Comparison of ENCODE assay signal across 15 mouse cellular contexts in the genomic region with DNA sequence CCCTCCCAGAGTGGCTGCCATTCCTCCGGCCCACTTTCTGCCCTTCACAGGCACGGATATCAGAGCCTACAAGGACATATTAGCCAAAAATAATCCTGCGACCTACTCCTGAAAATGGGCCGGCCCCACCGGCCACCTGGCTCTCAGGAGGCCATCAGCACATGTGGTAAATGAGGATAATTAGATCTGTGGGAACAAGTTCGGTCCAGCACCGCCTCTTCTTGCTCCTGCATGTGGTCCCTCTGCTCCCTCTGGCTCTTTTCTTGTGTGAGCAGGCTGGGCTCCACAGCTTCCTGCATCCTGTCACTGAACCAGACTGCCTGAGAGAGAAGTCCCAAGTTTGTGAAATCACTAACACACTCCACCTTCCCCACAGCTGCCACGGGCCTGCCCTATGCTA. TPM values are rescaled to one million over a fixed set of nuclear protein-coding genes. Genes with fewer than 3 reads are reported as not detected.
A peak's percentile ranks its signal among the peaks of the same experiment; 100 is the strongest.
DNase-seq lines count a peak whose midpoint lies in the region; ATAC-seq and TF ChIP-seq lines count a peak whose summit lies in the region.
"Had no signal": no experiment of that assay in that cellular context is flagged by ENCODE, and none has a peak within 500 bp of the region (broad histone marks: within the 10 kb centered on the region; RNA-seq: fewer than 3 reads in every experiment).

No protein-coding gene starts in this region.

- 0 out of 2 replicates have a peak, but pooled peaks have one; percentile 9 for TF ChIP-seq CTCF in lung, postnatal 0 days (IDR thresholded peaks at IDR 0.05)
- no peak for TF ChIP-seq CTCF in lung, adult 2 months (IDR thresholded peaks at IDR 0.05; ENCODE audit: insufficient read depth, low read length)

- no peaks in the 10 kb centered on the region for H3K9me3 ChIP-seq in heart, embryonic 14.5 days (ENCODE audit: control insufficient read depth, low read length)
- no peaks in the 10 kb centered on the region for H3K9me3 ChIP-seq in lung, postnatal 0 days (ENCODE audit: low read length)
- H3K9me3 ChIP-seq in limb, embryonic 14.5 days (ENCODE audit: control insufficient read depth, low read length) = no peaks in the 10 kb centered on the region

- peak; percentile 56; the same call in 1 of the 2 replicates for ATAC-seq in cerebellum, adult (ENCODE audit: insufficient number of reproducible peaks, low FRiP score, low TSS enrichment)
- no peak for ATAC-seq in heart, embryonic 14.5 days (ENCODE audit: insufficient number of reproducible peaks, insufficient read depth, low FRiP score, low read depth)
- no peak for ATAC-seq in lung, postnatal 0 days
- no peak for ATAC-seq in limb, embryonic 14.5 days (ENCODE audit: low FRiP score, low read depth)

- DNase-seq in cerebellum, postnatal 10 days = no peak
- DNase-seq in heart, adult 18-20 months = no peak
- no peak for DNase-seq in lung, postnatal 0 days (ENCODE audit: low spot score)
- no peak for DNase-seq in lung, adult 2 months
- DNase-seq in limb, embryonic 14.5 days (ENCODE audit: low spot score) = no peak
- DNase-seq in embryo, embryonic 10.5 days (ENCODE audit: low spot score) = no peak
- DNase-seq: adrenal gland, postnatal 36 days; cerebellum, postnatal 25 days; kidney, adult 2 months; layer of hippocampus, adult 9-11 months; retina, postnatal 1 day had no signal

- no peak overlapping the region for H3K4me3 ChIP-seq in heart, embryonic 14.5 days (ENCODE audit: control insufficient read depth in 1 of 2, insufficient read depth in 1 of 2, low read depth in 1 of 2, low read length in 2 of 2)
- H3K4me3 ChIP-seq in lung, postnatal 0 days (ENCODE audit: low read depth, low read length) = no peak overlapping the region
- H3K4me3 ChIP-seq in lung, adult 2 months (replicated peaks; ENCODE audit: extremely low read depth, low read depth, low read length) = no peak overlapping the region
- no peak overlapping the region for H3K4me3 ChIP-seq in limb, embryonic 14.5 days (replicated peaks; ENCODE audit: low read length)
- H3K4me3 ChIP-seq: myocyte had no signal

- H3K27me3 ChIP-seq in heart, embryonic 14.5 days (ENCODE audit: control insufficient read depth, insufficient read depth, low read length) = no peaks in the 10 kb centered on the region
- H3K27me3 ChIP-seq in lung, postnatal 0 days (replicated peaks; ENCODE audit: insufficient read depth, low read length) = no peaks in the 10 kb centered on the region
- H3K27me3 ChIP-seq in limb, embryonic 14.5 days (ENCODE audit: control insufficient read depth, insufficient read depth, low read length) = no peaks in the 10 kb centered on the region

- TF ChIP-seq POLR2A in lung, adult 2 months (IDR thresholded peaks at IDR 0.05; ENCODE audit: borderline replicate concordance, extremely low read depth, low read depth, low read length) = no peak
- TF ChIP-seq POLR2A in limb, embryonic 14.5 days (IDR thresholded peaks at IDR 0.05; ENCODE audit: borderline replicate concordance, extremely low read depth, insufficient read depth, insufficient read length) = no peak

- H3K27ac ChIP-seq in heart, embryonic 14.5 days (replicated peaks in 1 of 2; ENCODE audit: control insufficient read depth in 1 of 2, insufficient read depth in 1 of 2, low read depth in 2 of 2, low read length in 2 of 2) = peak overlapping the region; percentile 4 to 71; a peak in 2 of 4 replicates
- H3K27ac ChIP-seq in lung, postnatal 0 days (ENCODE audit: low read length) = peak overlapping the region; percentile 49
- H3K27ac ChIP-seq in limb, embryonic 14.5 days (replicated peaks; ENCODE audit: low read depth, low read length) = no peak overlapping the region

- no peaks in the 10 kb centered on the region for H3K36me3 ChIP-seq in heart, embryonic 14.5 days (ENCODE audit: control insufficient read depth, insufficient read depth, low read length)
- H3K36me3 ChIP-seq in lung, postnatal 0 days (ENCODE audit: insufficient read depth, low read length) = no peaks in the 10 kb centered on the region
- no peaks in the 10 kb centered on the region for H3K36me3 ChIP-seq in limb, embryonic 14.5 days (ENCODE audit: control insufficient read depth, insufficient read depth, low read length)

- TF ChIP-seq EP300 in lung, postnatal 0 days (IDR thresholded peaks at IDR 0.05) = no peak

- no peak overlapping the region for H3K4me2 ChIP-seq in heart, embryonic 14.5 days (ENCODE audit: low read length)
- H3K4me2 ChIP-seq in lung, postnatal 0 days (replicated peaks; ENCODE audit: low read depth, low read length) = no peak overlapping the region
- H3K4me2 ChIP-seq in limb, embryonic 14.5 days (replicated peaks; ENCODE audit: low read depth, low read length, severe bottlenecking) = no peak overlapping the region

- WGBS in heart, embryonic 14.5 days = 37% methylated on average over 8 of the region's 8 CpGs
- 55% methylated on average over 8 of the region's 8 CpGs for WGBS in lung, postnatal 0 days
- WGBS in lung, adult 2 months = 43% methylated on average over 8 of the region's 8 CpGs
- 39% methylated on average over 8 of the region's 8 CpGs for WGBS in limb, embryonic 14.5 days

- peaks cover 24 to 31% of the 10 kb centered on the region in 2 experiments for H3K4me1 ChIP-seq in heart, embryonic 14.5 days (ENCODE audit: control insufficient read depth in 2 of 2, insufficient read depth in 2 of 2, low read length in 2 of 2)
- peaks cover 5% of the 10 kb centered on the region; the same call in 1 of the 2 replicates for H3K4me1 ChIP-seq in lung, postnatal 0 days (ENCODE audit: insufficient read depth, low read depth, low read length)
- H3K4me1 ChIP-seq in lung, adult 2 months (ENCODE audit: control insufficient read depth, insufficient read depth, low read length) = peaks cover 15% of the 10 kb centered on the region
- peaks cover 7% of the 10 kb centered on the region for H3K4me1 ChIP-seq in limb, embryonic 14.5 days (ENCODE audit: control insufficient read depth, insufficient read depth, low read length)

- 0 out of 2 replicates have a peak overlapping the region, but pooled peaks have one; percentile 41 for H3K9ac ChIP-seq in heart, embryonic 14.5 days (ENCODE audit: low read length)
- H3K9ac ChIP-seq in lung, postnatal 0 days (replicated peaks; ENCODE audit: low read depth) = no peak overlapping the region
- H3K9ac ChIP-seq in limb, embryonic 14.5 days (ENCODE audit: low read depth, low read length, severe bottlenecking) = 0 out of 2 replicates have a peak overlapping the region, but pooled peaks have one; percentile 7

RNA-seq across cellular contexts. Expression of gene Homer3, which starts 3.4 kb away (rescaled TPM):
- polyA plus RNA-seq in heart, embryonic 14.5 days (2014; fragmentation: Nextera tagmentation; extraction: Ambion mirVana) = 22.2 and 25.0 TPM in 2 replicates
- total RNA-seq in heart, adult 18-20 months (2021) = 1 to 10 TPM; 7.7 to 8.4 TPM
- polyA plus RNA-seq in lung, postnatal 0 days (2015; fragmentation: Nextera tagmentation; extraction: Ambion mirVana) = 54.1 and 61.1 TPM in 2 replicates
- polyA plus RNA-seq in lung, adult 2 months (2012; rRNA removed) = 75.0 and 111 TPM in 2 replicates
- polyA plus RNA-seq in limb, embryonic 14.5 days (2012; rRNA removed) = 81.2 and 81.3 TPM in 2 replicates
- polyA plus RNA-seq in limb, embryonic 14.5 days (2014; fragmentation: Nextera tagmentation; extraction: Ambion mirVana) = 38.2 and 43.9 TPM in 2 replicates

RNA-seq across cellular contexts. Expression of gene Ddx49, which starts 23.0 kb away (rescaled TPM):
- 28.9 and 33.7 TPM in 2 replicates for polyA plus RNA-seq in heart, embryonic 14.5 days (2014; fragmentation: Nextera tagmentation; extraction: Ambion mirVana)
- total RNA-seq in heart, adult 18-20 months (2021) = 10 to 100 TPM; 27.4 to 34.6 TPM
- polyA plus RNA-seq in lung, postnatal 0 days (2015; fragmentation: Nextera tagmentation; extraction: Ambion mirVana) = 29.9 and 32.5 TPM in 2 replicates
- polyA plus RNA-seq in lung, adult 2 months (2012; rRNA removed) = 37.2 and 43.0 TPM in 2 replicates
- 58.1 and 66.2 TPM in 2 replicates for polyA plus RNA-seq in limb, embryonic 14.5 days (2012; rRNA removed)
- 52.9 and 55.4 TPM in 2 replicates for polyA plus RNA-seq in limb, embryonic 14.5 days (2014; fragmentation: Nextera tagmentation; extraction: Ambion mirVana)

RNA-seq across cellular contexts. Expression of gene Cope, which starts 23.1 kb away (rescaled TPM):
- 294 and 319 TPM in 2 replicates for polyA plus RNA-seq in heart, embryonic 14.5 days (2014; fragmentation: Nextera tagmentation; extraction: Ambion mirVana)
- 100 to 1,000 TPM; 157 to 174 TPM for total RNA-seq in heart, adult 18-20 months (2021)
- polyA plus RNA-seq in lung, postnatal 0 days (2015; fragmentation: Nextera tagmentation; extraction: Ambion mirVana) = 266 and 297 TPM in 2 replicates
- 308 and 342 TPM in 2 replicates for polyA plus RNA-seq in lung, adult 2 months (2012; rRNA removed)
- polyA plus RNA-seq in limb, embryonic 14.5 days (2012; rRNA removed) = 379 and 443 TPM in 2 replicates
- polyA plus RNA-seq in limb, embryonic 14.5 days (2014; fragmentation: Nextera tagmentation; extraction: Ambion mirVana) = 340 and 371 TPM in 2 replicates

RNA-seq across cellular contexts. Expression of gene Cers1, which starts 36.3 kb away (rescaled TPM):
- 1.8 and 2.3 TPM in 2 replicates for polyA plus RNA-seq in heart, embryonic 14.5 days (2014; fragmentation: Nextera tagmentation; extraction: Ambion mirVana)
- total RNA-seq in heart, adult 18-20 months (2021) = under 1 TPM; 0.55 to 0.57 TPM
- 0.63 and 1.6 TPM in 2 replicates for polyA plus RNA-seq in lung, postnatal 0 days (2015; fragmentation: Nextera tagmentation; extraction: Ambion mirVana)
- polyA plus RNA-seq in lung, adult 2 months (2012; rRNA removed) = 2.7 TPM in 2 replicates
- polyA plus RNA-seq in limb, embryonic 14.5 days (2012; rRNA removed) = 12.4 and 22.0 TPM in 2 replicates
- polyA plus RNA-seq in limb, embryonic 14.5 days (2014; fragmentation: Nextera tagmentation; extraction: Ambion mirVana) = 12.0 and 12.9 TPM in 2 replicates
- total RNA-seq: hematopoietic stem cell, adult 5-6 weeks had no signal

RNA-seq across cellular contexts. Expression of gene Armc6, which starts 45.0 kb away (rescaled TPM):
- polyA plus RNA-seq in heart, embryonic 14.5 days (2014; fragmentation: Nextera tagmentation; extraction: Ambion mirVana) = 12.1 and 16.5 TPM in 2 replicates
- 1 to 10 TPM; 6.8 to 7.8 TPM for total RNA-seq in heart, adult 18-20 months (2021)
- polyA plus RNA-seq in lung, postnatal 0 days (2015; fragmentation: Nextera tagmentation; extraction: Ambion mirVana) = 10.4 and 11.9 TPM in 2 replicates
- 14.5 and 15.1 TPM in 2 replicates for polyA plus RNA-seq in lung, adult 2 months (2012; rRNA removed)
- 35.0 and 42.3 TPM in 2 replicates for polyA plus RNA-seq in limb, embryonic 14.5 days (2012; rRNA removed)
- 22.8 and 26.8 TPM in 2 replicates for polyA plus RNA-seq in limb, embryonic 14.5 days (2014; fragmentation: Nextera tagmentation; extraction: Ambion mirVana)
